Mouse (Mus musculus) natural killer cell, adult 2 months (primary cell): ENCODE measurements around the gene Cacna1c.
"Not testable (repeated sequence)": the region's sequence is repeated elsewhere in the genome, so short reads cannot be mapped to it uniquely, and the experiment has no call there.

ENCODE experiments used
- DNase-seq, 2 experiments: peaks; one replicate each; pipeline ENCODE4 v3.0.0; 2022; ENCODE audit warnings: low spot score in 2 of 2

Cacna1c gene

DNA sequence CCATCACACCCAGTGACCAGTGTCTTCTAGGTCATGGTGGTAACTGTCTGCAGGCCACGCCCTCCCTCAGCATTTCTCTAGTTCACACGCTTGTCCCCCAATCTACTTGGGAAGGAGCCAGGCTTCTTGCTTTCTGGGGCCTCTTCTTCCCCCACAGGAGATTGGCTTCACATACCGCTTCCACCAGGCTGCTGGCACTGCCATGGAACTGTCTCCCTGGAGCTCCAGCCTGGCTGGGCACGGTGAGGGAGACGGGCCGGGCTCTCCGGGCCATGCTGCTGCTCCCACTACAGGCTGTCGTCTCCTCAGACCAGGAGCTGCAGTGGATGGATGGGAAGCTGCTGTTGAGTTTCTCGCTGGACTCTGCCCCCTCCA lies 600.5 kb downstream of the Cacna1c start:
- DNase-seq, result no peak

- no peak for DNase-seq
Measured at GRCm38 (mm10) chr6:118594833-118595680, 601.2 kb downstream of the Cacna1c start.

DNA sequence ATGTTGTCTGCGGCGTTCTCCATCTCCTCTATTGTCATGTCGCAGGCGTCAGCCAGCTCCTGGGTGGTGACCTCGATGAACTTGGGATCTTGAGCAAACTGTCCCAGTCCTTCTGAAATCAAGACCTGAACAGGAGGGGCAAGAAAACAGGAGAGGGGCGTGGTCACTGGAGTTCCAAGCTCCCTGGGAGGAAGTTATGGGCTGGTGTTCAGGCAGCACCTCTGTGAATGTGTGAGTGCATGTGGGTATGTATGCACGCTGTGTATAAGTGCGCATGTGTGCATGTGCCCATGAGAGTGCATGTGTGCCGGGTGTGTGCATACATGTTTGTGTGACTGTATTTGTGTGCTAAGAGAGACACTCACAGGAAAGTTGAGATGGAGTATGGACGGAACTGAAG lies 602.1 kb downstream of the Cacna1c start:
- no peak for DNase-seq

DNA sequence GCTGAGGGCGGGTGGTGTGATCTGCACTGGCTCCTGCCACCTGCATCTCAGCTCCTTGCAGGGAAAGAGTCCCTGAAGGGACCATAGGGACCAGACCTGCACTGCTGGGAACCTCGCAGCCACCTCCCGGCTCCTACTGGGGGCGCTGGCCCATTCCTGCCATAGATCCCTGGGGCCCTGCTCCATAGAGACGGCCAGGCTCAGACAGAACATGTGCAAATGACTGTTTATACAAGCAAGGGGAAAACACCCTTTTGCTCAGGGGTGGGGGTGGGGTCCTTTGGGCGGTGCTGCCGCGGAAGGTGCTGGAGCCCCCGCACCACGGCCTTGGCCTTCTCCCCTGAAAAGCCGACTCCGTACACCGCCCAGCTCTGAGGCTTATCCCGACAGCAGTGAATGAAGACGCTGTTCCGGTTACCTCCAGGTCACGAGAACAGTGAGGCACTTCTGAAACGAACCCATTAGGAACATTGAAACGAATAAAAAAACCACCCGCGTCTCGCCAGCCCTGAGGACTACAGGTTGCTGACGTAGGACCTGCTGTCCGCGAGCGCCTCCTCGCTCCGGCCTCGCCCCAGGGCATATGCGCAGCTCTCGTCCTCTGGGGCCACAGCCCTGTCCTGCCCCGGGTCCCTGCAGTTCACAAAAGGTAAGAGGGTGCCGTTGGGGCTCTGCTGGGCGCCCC lies 602.7 kb downstream of the Cacna1c start:
- peak in 1 of 2 experiments; percentile 24 for DNase-seq

- peak in 1 of 2 experiments; percentile 9 for DNase-seq
Measured at GRCm38 (mm10) chr6:118592662-118593376, 603.4 kb downstream of the Cacna1c start.

GRCm38 (mm10) chr6:118578741-118579140 lies 617.5 kb downstream of the Cacna1c start:
- not testable (repeated sequence) for DNase-seq

DNA sequence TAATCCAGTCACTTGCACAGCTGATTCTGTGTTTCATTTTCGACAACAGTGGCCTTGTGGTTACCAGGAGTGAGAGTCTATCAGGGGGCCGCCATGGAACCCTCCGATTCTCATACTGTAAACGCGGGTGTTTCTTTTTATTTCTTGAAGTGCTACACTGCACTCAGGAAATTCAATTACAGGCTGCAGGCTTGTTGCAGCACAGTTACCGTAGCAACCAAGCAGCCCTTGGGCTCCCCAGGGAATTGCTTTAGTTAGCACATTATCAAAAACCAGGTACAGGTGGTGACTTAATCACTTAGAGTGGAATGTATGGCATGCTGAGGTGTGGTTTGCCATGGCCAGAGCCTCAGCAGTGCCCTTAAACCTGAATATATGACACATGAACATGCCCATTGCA lies 621.9 kb downstream of the Cacna1c start:
- DNase-seq, result no peak

- no peak for DNase-seq
Measured at GRCm38 (mm10) chr6:118567816-118568215, 628.4 kb downstream of the Cacna1c start.

GRCm38 (mm10) chr6:118561745-118562609 lies 634.2 kb downstream of the Cacna1c start, which contains the start of gene Ankrd26:
Gene Ankrd26 (minus strand): TSS chr6:118562226.
- DNase-seq, result peak; percentile 87 to 89

DNA sequence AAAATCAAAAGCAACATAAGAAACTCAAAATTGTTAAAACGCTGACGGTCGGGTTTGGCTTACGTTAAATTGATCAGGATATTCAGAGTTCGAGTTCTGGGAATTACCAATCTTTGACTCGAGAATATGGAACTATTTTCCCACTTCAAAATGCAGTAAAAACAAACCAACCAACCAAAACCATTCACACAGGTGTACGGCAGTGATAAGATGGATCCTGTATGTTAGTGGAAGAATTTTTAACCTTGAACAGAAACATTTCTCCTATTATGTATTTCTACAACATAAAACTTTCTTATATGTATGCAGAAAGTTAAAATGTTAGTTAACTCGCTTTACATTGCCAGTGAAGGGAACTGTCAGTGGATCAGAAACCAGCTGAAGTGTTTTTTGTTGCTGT lies 635.0 kb downstream of the Cacna1c start:
- no peak for DNase-seq

- DNase-seq, result no peak
Measured at GRCm38 (mm10) chr6:118538627-118539026, 657.6 kb downstream of the Cacna1c start.
